Mouse (Mus musculus): ENCODE measurements around the gene Gm20605.

DNA sequence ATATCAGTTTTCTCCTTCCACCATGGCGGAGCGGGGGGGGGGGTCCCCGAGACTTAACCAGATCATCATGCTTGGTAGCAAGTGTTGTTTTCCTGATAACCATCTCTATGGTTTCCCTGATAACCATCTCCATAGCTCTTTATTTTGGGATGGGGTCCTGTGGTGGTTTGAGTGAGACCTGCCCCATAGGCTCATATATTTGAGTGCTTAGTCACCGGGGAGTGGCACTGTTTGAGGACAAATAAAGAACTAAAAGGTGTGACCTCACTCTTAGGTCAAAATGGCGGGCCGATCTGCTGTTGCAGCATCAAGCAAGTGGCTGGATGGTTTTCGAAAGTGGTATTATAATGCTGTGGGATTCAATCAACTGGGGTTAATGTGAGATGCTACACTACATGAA lies 13.6 kb upstream of the Gm20605 start:
- TF ChIP-seq CTCF (IDR thresholded peaks at IDR 0.05; ENCODE audit: control insufficient read depth, insufficient read depth, insufficient replicate concordance, low read depth, low read length) (no peak), POLR2A (IDR thresholded peaks at IDR 0.05; ENCODE audit: control insufficient read depth, low read depth, low read length) (no peak)

Data from testis, adult 2 months (tissue).